Mouse (Mus musculus) embryonic facial prominence, embryonic 11.5 days (tissue): Measurements from ENCODE around the gene Crx. TPM values are rescaled to one million over a fixed set of nuclear protein-coding genes. Genes with fewer than 3 reads are reported as not detected.
"Not testable (repeated sequence)": the region's sequence is repeated elsewhere in the genome, so short reads cannot be mapped to it uniquely, and the experiment has no call there.

ENCODE experiments used
- ATAC-seq: fragments of 200-750 bp; cut with Nextera tagmentation; replicated peaks from 2 replicates; pipeline ENCODE4 v1.8.0; 2017; ENCODE audit warnings: low read depth; ENCODE audit not compliant: insufficient number of reproducible peaks, low FRiP score, low TSS enrichment
- DNase-seq: peaks from one replicate; pipeline ENCODE4 v3.0.0-alpha.2; 2015; ENCODE audit warnings: low spot score
- H3K27ac ChIP-seq: fragments of 300-500 bp; sonication (generic); replicated peaks from 2 replicates; pipeline ENCODE4 v1.5.1; 2014; ENCODE audit warnings: mild to moderate bottlenecking, low read depth, low read length, control low read depth
- H3K27me3 ChIP-seq: fragments of 300-500 bp; sonication (generic); 2 replicates; pipeline ENCODE4 v1.6.1; 2014; ENCODE audit warnings: mild to moderate bottlenecking, low read length, moderate library complexity, mixed read lengths; ENCODE audit not compliant: control insufficient read depth, insufficient read depth
- H3K36me3 ChIP-seq: fragments of 300-500 bp; sonication (generic); replicated peaks from 2 replicates; pipeline ENCODE4 v1.6.1; 2014; ENCODE audit warnings: low read depth, mild to moderate bottlenecking, low read length, moderate library complexity, mixed read lengths; ENCODE audit not compliant: control insufficient read depth, insufficient read depth
- H3K4me1 ChIP-seq: fragments of 300-500 bp; sonication (generic); 2 replicates; pipeline ENCODE4 v1.6.1; 2014; ENCODE audit warnings: low read length, mixed read lengths; ENCODE audit not compliant: control insufficient read depth, insufficient read depth
- H3K4me2 ChIP-seq: fragments of 300-500 bp; sonication (generic); 2 replicates; pipeline ENCODE4 v1.6.1; 2014; ENCODE audit warnings: low read depth, mild to moderate bottlenecking, control low read depth, low read length, moderate library complexity
- H3K4me3 ChIP-seq: fragments of 300-500 bp; sonication (generic); 2 replicates; pipeline ENCODE4 v1.5.1; 2014; ENCODE audit warnings: low read depth, low read length, control low read depth
- H3K9ac ChIP-seq: fragments of 300-500 bp; sonication (generic); replicated peaks from 2 replicates; pipeline ENCODE4 v1.6.1; 2014; ENCODE audit warnings: mild to moderate bottlenecking, control low read depth, low read length
- H3K9me3 ChIP-seq: fragments of 300-500 bp; sonication (generic); replicated peaks from 2 replicates; pipeline ENCODE4 v1.6.1; 2016; ENCODE audit warnings: mild to moderate bottlenecking, low read length, inconsistent platforms, mixed read lengths; ENCODE audit not compliant: control insufficient read depth
- WGBS: fragments of 180-500 bp; shearing (Covaris S2); extraction: QIAGEN DNeasy Blood & Tissue Kit; methylation state at CpG from one replicate; pipeline ENCODE4 v1.1.7; 2014; 5-methylcytosine and 5-hydroxymethylcytosine counted together
- polyA plus RNA-seq: library from polyadenylated mRNA; unstranded; fragments of >200 nt; fragmentation: Nextera tagmentation; extraction: Ambion mirVana; gene quantifications from 2 replicates; pipeline ENCODE4 v1.2.1, GENCODE M21; 2014

Gene Crx
- polyA plus RNA-seq, 1 experiment from 2014 or later: 0.10 TPM

GRCm38 (mm10) chr7:15915695-15916094 is 35.9 kb upstream of the Crx start:
- not testable (repeated sequence) for H3K27me3 ChIP-seq, H3K4me3 ChIP-seq, H3K9ac ChIP-seq, H3K27ac ChIP-seq, H3K4me1 ChIP-seq, DNase-seq, H3K9me3 ChIP-seq, ATAC-seq, H3K4me2 ChIP-seq
- H3K36me3 ChIP-seq: peaks cover 15% of the 10 kb centered on the region
- WGBS: 91% methylated on average over 4 of the region's 4 CpGs

GRCm38 (mm10) chr7:15914751-15915150 is 35.0 kb upstream of the Crx start:
- Histone ChIP-seq H3K9ac (no peak overlapping the region), H3K27ac (no peak overlapping the region), H3K36me3 (peaks cover 10% of the 10 kb centered on the region), H3K27me3 (no peaks in the 10 kb centered on the region), H3K9me3 (no peaks in the 10 kb centered on the region), H3K4me2 (no peak overlapping the region), H3K4me3 (no peak overlapping the region), H3K4me1 (no peaks in the 10 kb centered on the region)
- ATAC-seq: no peak
- WGBS: 89% methylated on average over 2 of the region's 2 CpGs
- no peak for DNase-seq

- no peak overlapping the region for H3K4me2 ChIP-seq
- peak; percentile 69 for DNase-seq
- H3K36me3 ChIP-seq: peaks cover 7% of the 10 kb centered on the region
Measured at GRCm38 (mm10) chr7:15914252-15914651, 34.5 kb upstream of the Crx start.

GRCm38 (mm10) chr7:15912183-15912582 is 32.4 kb upstream of the Crx start:
- Histone ChIP-seq H3K27ac (no peak overlapping the region), H3K9ac (no peak overlapping the region), H3K9me3 (no peaks in the 10 kb centered on the region), H3K4me3 (no peak overlapping the region), H3K4me2 (no peak overlapping the region), H3K4me1 (no peaks in the 10 kb centered on the region), H3K27me3 (no peaks in the 10 kb centered on the region), H3K36me3 (no peaks in the 10 kb centered on the region)
- ATAC-seq (peak; percentile 70), DNase-seq (peak; percentile 93)
- 3% methylated on average over 4 of the region's 4 CpGs for WGBS

More at GRCm38 (mm10) chr7:15914252-15914651, 34.5 kb upstream of the Crx start:
- H3K9ac ChIP-seq: no peak overlapping the region
- H3K27ac ChIP-seq: no peak overlapping the region
- WGBS: 47% methylated on average over 2 of the region's 2 CpGs
- no peaks in the 10 kb centered on the region for H3K9me3 ChIP-seq
- no peaks in the 10 kb centered on the region for H3K4me1 ChIP-seq
- H3K27me3 ChIP-seq: no peaks in the 10 kb centered on the region
- no peak for ATAC-seq
- H3K4me3 ChIP-seq: no peak overlapping the region

GRCm38 (mm10) chr7:15910521-15910920 is 30.8 kb upstream of the Crx start:
- Histone ChIP-seq H3K4me3 (no peak overlapping the region), H3K9me3 (no peaks in the 10 kb centered on the region), H3K4me1 (no peaks in the 10 kb centered on the region), H3K27me3 (no peaks in the 10 kb centered on the region), H3K4me2 (no peak overlapping the region), H3K36me3 (no peaks in the 10 kb centered on the region), H3K27ac (no peak overlapping the region), H3K9ac (no peak overlapping the region)
- DNase-seq (no peak), ATAC-seq (no peak)
- 82% methylated on average over 5 of the region's 5 CpGs for WGBS

- H3K9me3 ChIP-seq: no peaks in the 10 kb centered on the region
- DNase-seq: no peak
- no peaks in the 10 kb centered on the region for H3K27me3 ChIP-seq
- H3K4me3 ChIP-seq: no peak overlapping the region
- no peaks in the 10 kb centered on the region for H3K36me3 ChIP-seq
- H3K4me2 ChIP-seq: no peak overlapping the region
- no peak for ATAC-seq
- H3K27ac ChIP-seq: no peak overlapping the region
- H3K9ac ChIP-seq: no peak overlapping the region
- 79% methylated on average over 8 of the region's 8 CpGs for WGBS
- no peaks in the 10 kb centered on the region for H3K4me1 ChIP-seq
Measured at GRCm38 (mm10) chr7:15907971-15908590, 28.3 kb upstream of the Crx start.

- Histone ChIP-seq H3K27me3 (no peaks in the 10 kb centered on the region), H3K4me2 (no peak overlapping the region), H3K4me1 (no peaks in the 10 kb centered on the region), H3K36me3 (no peaks in the 10 kb centered on the region), H3K4me3 (no peak overlapping the region), H3K9ac (no peak overlapping the region), H3K27ac (no peak overlapping the region), H3K9me3 (no peaks in the 10 kb centered on the region)
- DNase-seq (no peak), ATAC-seq (no peak)
- 83% methylated on average over 1 of the region's 1 CpGs for WGBS
Measured at GRCm38 (mm10) chr7:15906602-15907001, 26.8 kb upstream of the Crx start.

GRCm38 (mm10) chr7:15905861-15906260 is 26.1 kb upstream of the Crx start:
- no peak for ATAC-seq
- no peak overlapping the region for H3K27ac ChIP-seq
- WGBS: 72% methylated on average over 7 of the region's 7 CpGs

More at GRCm38 (mm10) chr7:15905861-15906260, 26.1 kb upstream of the Crx start:
- Histone ChIP-seq H3K4me1 (no peaks in the 10 kb centered on the region), H3K9ac (no peak overlapping the region), H3K27me3 (no peaks in the 10 kb centered on the region), H3K4me2 (no peak overlapping the region), H3K36me3 (no peaks in the 10 kb centered on the region), H3K4me3 (no peak overlapping the region), H3K9me3 (no peaks in the 10 kb centered on the region)
- DNase-seq: no peak
